Mouse (Mus musculus) retina, adult 2 months (tissue): Measurements from ENCODE around the gene Timp2.
"Not testable (repeated sequence)": the region's sequence is repeated elsewhere in the genome, so short reads cannot be mapped to it uniquely, and the experiment has no call there.

ENCODE experiments used
- DNase-seq: peaks from one replicate; pipeline ENCODE4 v3.0.0-alpha.2; 2012; ENCODE audit warnings: low read depth, low spot score

Timp2 gene

GRCm38 (mm10) chr11:118355640-118356039 is at the start of gene Timp2:
Timp2 (minus strand) TSS chr11:118355740.
- no peak for DNase-seq

DNA sequence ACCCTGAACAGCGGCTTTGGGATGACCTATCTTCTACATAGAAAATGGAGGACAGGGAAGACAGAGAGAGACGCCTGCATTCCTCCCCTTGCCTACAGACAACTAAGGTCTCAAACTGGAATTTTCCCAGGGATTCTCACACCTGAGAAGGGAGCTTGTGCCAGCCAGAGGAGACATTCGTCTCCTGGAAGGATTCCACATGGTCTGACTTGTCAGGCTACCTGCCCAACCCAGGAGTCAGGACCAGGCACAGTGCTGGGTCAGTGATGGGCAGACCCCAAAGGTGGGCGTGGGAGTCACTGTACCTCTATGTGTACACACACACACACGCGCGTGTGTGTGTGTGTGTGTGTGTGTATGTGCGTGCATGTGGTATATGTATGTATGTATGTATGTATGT is 49.8 kb upstream of the Timp2 start:
- DNase-seq: no peak

GRCm38 (mm10) chr11:118403951-118404899 is 48.7 kb upstream of the Timp2 start:
- no peak for DNase-seq

- no peak for DNase-seq
These were observed 47.6 kb upstream of the Timp2 start for GRCm38 (mm10) chr11:118403183-118403582.

DNA sequence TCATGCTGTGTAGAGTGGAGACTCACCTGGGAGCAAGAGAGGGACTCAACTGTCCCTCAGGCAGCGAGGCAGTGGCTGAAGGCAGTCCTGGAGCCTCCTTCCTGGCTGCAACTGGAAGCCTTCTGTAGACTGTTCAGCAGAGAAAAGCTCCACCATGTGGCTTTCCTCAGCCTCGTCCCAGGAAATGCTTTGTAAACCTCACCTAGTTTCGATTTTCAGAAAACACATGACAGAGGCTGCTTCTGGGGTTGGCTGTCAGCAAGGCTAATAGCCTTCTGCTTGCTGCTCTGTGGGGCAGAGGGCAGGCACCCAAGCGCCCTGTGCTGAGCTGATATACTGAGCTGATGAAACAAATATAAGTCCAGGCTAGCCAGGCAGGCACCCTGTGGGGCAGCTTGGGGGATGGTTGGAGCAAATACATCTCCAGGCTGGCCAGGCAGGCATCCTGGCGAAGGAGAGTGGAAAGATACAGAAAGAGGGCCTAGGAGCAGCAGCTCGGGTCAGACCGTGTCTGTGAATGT is 46.3 kb upstream of the Timp2 start, which contains the start of gene Lgals3bp:
Gene Lgals3bp, minus strand, starts transcription at position 333 of the 521 bp plus-strand sequence.
- DNase-seq: no peak

DNA sequence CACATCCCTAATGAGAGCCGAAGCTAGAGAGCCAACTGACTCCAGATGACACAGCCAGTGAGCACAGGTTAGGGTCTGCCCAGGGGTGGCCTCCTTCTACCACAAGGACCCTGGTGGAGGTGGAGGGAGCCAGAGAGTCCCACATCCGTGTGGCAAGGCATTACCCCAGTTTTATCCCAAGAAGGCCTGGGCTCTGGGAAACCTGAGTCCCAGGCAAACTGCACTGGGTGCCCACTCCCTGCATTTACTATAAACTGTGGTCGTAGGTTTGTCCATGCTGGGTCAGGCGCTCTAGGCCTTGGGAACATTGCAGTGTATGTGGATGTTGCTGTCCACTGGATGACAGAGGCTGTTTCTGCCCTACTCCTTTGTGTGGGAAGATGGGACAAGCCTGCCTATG is 45.7 kb upstream of the Timp2 start:
- DNase-seq: no peak

GRCm38 (mm10) chr11:118400566-118400936 is 45.0 kb upstream of the Timp2 start:
- no peak for DNase-seq

- DNase-seq: no peak
These were observed 44.5 kb upstream of the Timp2 start for GRCm38 (mm10) chr11:118399891-118400565.

DNA sequence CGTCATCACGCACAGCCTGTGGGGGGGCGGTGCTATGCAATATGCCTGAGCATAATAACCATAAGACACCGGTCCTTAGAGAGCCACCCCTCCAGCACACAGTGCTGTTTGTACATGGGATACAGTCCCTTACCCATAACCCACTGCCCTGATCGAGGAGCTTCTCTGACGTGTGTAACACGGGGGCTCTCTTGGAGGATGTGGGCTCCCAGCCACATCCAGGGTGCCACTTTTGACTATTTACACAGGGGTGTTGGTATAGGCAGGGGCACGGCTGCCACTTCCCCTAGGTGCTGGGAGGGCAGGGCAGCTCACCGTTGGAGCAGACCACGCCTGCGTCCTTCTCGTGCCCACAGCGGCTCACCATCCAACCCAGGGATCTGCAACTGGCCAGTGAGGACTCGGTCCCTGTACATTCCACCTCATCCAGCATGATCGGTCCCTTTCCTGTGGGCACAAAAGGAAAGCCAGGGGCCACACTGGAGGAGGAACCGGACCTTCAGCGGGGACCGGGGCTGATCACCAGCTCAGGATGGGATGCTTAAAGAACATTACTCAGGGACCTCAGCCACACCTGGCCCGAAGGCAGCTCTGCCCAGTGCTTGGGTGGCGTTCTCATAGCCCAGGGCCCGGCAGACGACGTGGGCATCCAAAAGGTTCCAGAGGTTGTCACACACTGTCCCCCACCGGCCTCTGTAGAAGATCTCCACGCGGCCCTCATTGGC is 42.4 kb upstream of the Timp2 start:
- no peak for DNase-seq

GRCm38 (mm10) chr11:118394538-118394937 is 39.0 kb upstream of the Timp2 start:
- no peak for DNase-seq

DNA sequence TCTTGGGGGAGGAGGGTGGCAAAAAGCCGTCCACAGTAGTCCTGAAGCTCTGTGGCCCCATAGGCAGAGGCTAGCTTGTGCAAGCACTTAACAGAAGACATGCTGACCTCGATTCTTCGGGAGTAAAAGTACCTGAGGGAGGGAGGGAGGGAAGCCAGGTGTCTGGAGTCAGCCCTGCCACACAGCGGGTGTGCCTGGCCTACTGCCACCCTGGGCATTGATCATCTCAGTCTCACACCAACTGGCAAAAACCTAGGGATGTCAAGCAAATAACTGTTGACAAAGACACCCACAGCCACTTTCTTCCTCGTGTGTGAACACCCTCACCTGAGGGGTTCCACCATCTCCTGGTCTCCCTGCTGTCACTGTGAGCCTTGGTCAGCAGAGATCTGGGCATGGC is 38.5 kb upstream of the Timp2 start:
- no peak for DNase-seq

- DNase-seq: not testable (repeated sequence)
These were observed 32.3 kb upstream of the Timp2 start for GRCm38 (mm10) chr11:118387816-118388215.

GRCm38 (mm10) chr11:118379251-118380009 is 23.9 kb upstream of the Timp2 start:
- DNase-seq: peak; percentile 36

DNA sequence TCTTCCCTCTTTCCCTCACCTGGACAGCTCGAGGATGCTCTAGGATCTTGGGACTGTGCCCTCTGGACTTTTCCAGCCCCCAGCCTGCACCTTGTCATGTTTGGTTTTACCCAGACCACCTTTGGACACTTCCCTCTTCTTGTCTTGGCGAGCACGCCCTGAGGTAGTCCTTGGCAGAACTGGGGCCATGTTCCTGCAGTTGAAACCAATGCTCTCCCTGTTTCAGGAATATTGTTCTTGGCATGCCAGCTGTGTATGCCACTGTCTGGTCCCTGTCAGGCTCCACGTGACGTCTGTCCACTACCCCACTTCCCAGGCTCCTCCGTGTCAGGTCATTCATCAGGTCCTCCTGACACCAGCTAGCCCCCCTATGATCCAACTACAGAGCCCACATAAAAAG is 23.1 kb upstream of the Timp2 start:
- no peak for DNase-seq

GRCm38 (mm10) chr11:118376323-118376722 is 20.8 kb upstream of the Timp2 start:
- DNase-seq: not testable (repeated sequence)

GRCm38 (mm10) chr11:118375881-118376280 is 20.3 kb upstream of the Timp2 start:
- no peak for DNase-seq

DNA sequence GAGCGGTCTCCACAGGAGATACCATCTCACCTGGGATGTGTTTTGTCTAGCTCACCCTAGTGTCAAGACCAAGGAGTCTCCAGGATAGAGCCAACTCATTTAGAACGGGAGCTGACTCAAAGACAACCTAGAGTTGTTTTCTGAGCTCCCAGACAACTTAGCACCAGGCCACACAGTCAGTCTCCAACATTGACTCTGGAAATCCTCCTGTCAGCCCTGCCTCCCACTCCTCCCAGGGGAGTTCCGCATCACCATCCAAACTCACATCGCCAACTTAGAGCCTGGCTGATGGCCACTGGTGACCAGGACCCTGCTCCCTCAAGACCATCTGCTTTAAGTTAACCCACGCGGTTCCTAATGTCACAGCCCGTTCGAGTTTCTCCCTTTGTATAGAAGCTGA is 19.9 kb upstream of the Timp2 start:
- DNase-seq: no peak

DNA sequence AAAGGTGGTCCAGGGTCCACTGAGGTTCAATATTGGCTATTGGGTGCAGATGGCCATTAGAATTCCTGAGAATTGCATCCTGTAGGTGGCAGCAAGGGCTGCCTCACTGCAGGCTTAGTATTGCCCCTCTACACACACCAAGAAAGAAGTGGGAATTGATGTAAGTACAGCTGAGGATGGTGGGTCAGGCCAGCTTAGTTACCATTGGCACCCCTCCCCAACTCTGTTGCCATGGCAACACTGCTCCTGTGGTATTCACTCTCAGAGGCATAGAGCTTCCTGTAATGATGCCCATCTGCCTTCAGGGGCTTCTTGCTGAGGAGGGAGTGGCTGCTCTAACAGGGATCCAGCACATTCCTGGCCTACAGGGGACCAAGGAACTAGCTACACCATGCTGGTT is 19.5 kb upstream of the Timp2 start:
- no peak for DNase-seq

- no peak for DNase-seq
These were observed 19.0 kb upstream of the Timp2 start for GRCm38 (mm10) chr11:118374506-118374905.

GRCm38 (mm10) chr11:118372641-118373040 is 17.1 kb upstream of the Timp2 start:
- no peak for DNase-seq

DNA sequence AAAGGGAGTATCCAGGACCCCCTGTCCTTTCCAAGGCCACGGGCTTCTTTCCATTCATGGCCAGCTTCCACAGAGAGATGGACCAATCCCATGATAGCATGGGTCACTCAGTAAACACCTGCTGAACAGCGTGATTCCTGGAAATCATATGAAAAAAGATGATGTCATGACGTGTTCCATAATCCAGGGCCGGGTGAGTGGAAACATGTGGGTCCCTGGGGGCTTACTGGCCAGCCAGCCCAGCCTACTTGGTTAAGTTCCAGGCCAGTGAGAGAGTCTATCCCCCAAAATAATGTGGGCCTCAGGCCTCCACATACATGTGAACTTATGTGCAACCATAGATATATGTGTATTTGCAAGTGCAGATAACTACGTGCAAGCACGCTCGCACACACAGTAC is 16.3 kb upstream of the Timp2 start:
- no peak for DNase-seq
